Mouse (Mus musculus): Measurements from ENCODE around the gene Grifin. TPM values are rescaled to one million over a fixed set of nuclear protein-coding genes. Genes with fewer than 3 reads are reported as not detected.

Gene Grifin
- polyA plus RNA-seq, 1 experiment from 2014 or later = not detected

- Histone ChIP-seq H3K4me3 (ENCODE audit: low read length) (no peak overlapping the region), H3K36me3 (ENCODE audit: control insufficient read depth, insufficient read depth, low read length) (no peaks in the 10 kb centered on the region), H3K9me3 (ENCODE audit: control insufficient read depth, low read length) (no peaks in the 10 kb centered on the region), H3K27me3 (ENCODE audit: control insufficient read depth, insufficient read depth, low read depth, low read length) (no peaks in the 10 kb centered on the region; the same call in 1 of the 2 replicates), H3K4me1 (replicated peaks; ENCODE audit: control insufficient read depth, insufficient read depth, low read length) (peaks cover 10% of the 10 kb centered on the region), H3K27ac (ENCODE audit: low read length) (peak overlapping the region; percentile 64), H3K4me2 (ENCODE audit: low read depth, low read length) (no peak overlapping the region), H3K9ac (ENCODE audit: low read length) (no peak overlapping the region)
- WGBS = 27% methylated on average over 18 of the region's 18 CpGs
- ATAC-seq (ENCODE audit: low read depth) = peak; percentile 73
Measured at GRCm38 (mm10) chr5:140596927-140597588, 32.2 kb upstream of the Grifin start.

- Histone ChIP-seq H3K4me3 (ENCODE audit: low read length) (no peak overlapping the region), H3K36me3 (ENCODE audit: control insufficient read depth, insufficient read depth, low read length) (no peaks in the 10 kb centered on the region), H3K4me2 (ENCODE audit: low read depth, low read length) (no peak overlapping the region), H3K9ac (ENCODE audit: low read length) (no peak overlapping the region), H3K4me1 (replicated peaks; ENCODE audit: control insufficient read depth, insufficient read depth, low read length) (peaks cover 10% of the 10 kb centered on the region), H3K27ac (ENCODE audit: low read length) (peak overlapping the region; percentile 62), H3K9me3 (ENCODE audit: control insufficient read depth, low read length) (no peaks in the 10 kb centered on the region), H3K27me3 (ENCODE audit: control insufficient read depth, insufficient read depth, low read depth, low read length) (no peaks in the 10 kb centered on the region)
- 38% methylated on average over 3 of the region's 3 CpGs for WGBS
- ATAC-seq (ENCODE audit: low read depth) = peak; percentile 16; the same call in 1 of the 2 replicates
Measured at GRCm38 (mm10) chr5:140596426-140596825, 31.6 kb upstream of the Grifin start.

- Histone ChIP-seq H3K9me3 (ENCODE audit: control insufficient read depth, low read length) (no peaks in the 10 kb centered on the region), H3K4me2 (ENCODE audit: low read depth, low read length) (no peak overlapping the region), H3K4me3 (ENCODE audit: low read length) (no peak overlapping the region), H3K9ac (ENCODE audit: low read length) (no peak overlapping the region), H3K36me3 (ENCODE audit: control insufficient read depth, insufficient read depth, low read length) (no peaks in the 10 kb centered on the region), H3K4me1 (replicated peaks; ENCODE audit: control insufficient read depth, insufficient read depth, low read length) (peaks cover 10% of the 10 kb centered on the region), H3K27me3 (ENCODE audit: control insufficient read depth, insufficient read depth, low read depth, low read length) (no peaks in the 10 kb centered on the region), H3K27ac (ENCODE audit: low read length) (no peak overlapping the region)
- ATAC-seq (ENCODE audit: low read depth) = no peak
- WGBS = 67% methylated on average over 5 of the region's 5 CpGs
Measured at GRCm38 (mm10) chr5:140594846-140595245, 30.0 kb upstream of the Grifin start.

GRCm38 (mm10) chr5:140589082-140589774 lies 24.4 kb upstream of the Grifin start:
- H3K36me3 ChIP-seq (ENCODE audit: control insufficient read depth, insufficient read depth, low read length) = no peaks in the 10 kb centered on the region
- no peaks in the 10 kb centered on the region for H3K27me3 ChIP-seq (ENCODE audit: control insufficient read depth, insufficient read depth, low read depth, low read length)
- no peak overlapping the region for H3K27ac ChIP-seq (ENCODE audit: low read length)
- H3K4me3 ChIP-seq (ENCODE audit: low read length) = no peak overlapping the region
- ATAC-seq (ENCODE audit: low read depth) = no peak
- no peak overlapping the region for H3K9ac ChIP-seq (ENCODE audit: low read length)
- H3K4me1 ChIP-seq (replicated peaks; ENCODE audit: control insufficient read depth, insufficient read depth, low read length) = no peaks in the 10 kb centered on the region
- no peak overlapping the region for H3K4me2 ChIP-seq (ENCODE audit: low read depth, low read length)
- no peaks in the 10 kb centered on the region for H3K9me3 ChIP-seq (ENCODE audit: control insufficient read depth, low read length)
- WGBS = 80% methylated on average over 16 of the region's 16 CpGs

GRCm38 (mm10) chr5:140583732-140584368 lies 19.0 kb upstream of the Grifin start:
- Histone ChIP-seq H3K9ac (ENCODE audit: low read length) (no peak overlapping the region), H3K9me3 (ENCODE audit: control insufficient read depth, low read length) (no peaks in the 10 kb centered on the region), H3K27ac (ENCODE audit: low read length) (no peak overlapping the region), H3K4me2 (ENCODE audit: low read depth, low read length) (no peak overlapping the region), H3K4me1 (replicated peaks; ENCODE audit: control insufficient read depth, insufficient read depth, low read length) (peaks cover 3% of the 10 kb centered on the region; the same call in 1 of the 2 replicates), H3K36me3 (ENCODE audit: control insufficient read depth, insufficient read depth, low read length) (no peaks in the 10 kb centered on the region), H3K4me3 (ENCODE audit: low read length) (no peak overlapping the region), H3K27me3 (ENCODE audit: control insufficient read depth, insufficient read depth, low read depth, low read length) (no peaks in the 10 kb centered on the region)
- 39% methylated on average over 6 of the region's 6 CpGs for WGBS
- ATAC-seq (ENCODE audit: low read depth) = no peak

GRCm38 (mm10) chr5:140582995-140583731 lies 18.3 kb upstream of the Grifin start:
- H3K4me3 ChIP-seq (ENCODE audit: low read length) = no peak overlapping the region
- H3K9ac ChIP-seq (ENCODE audit: low read length) = no peak overlapping the region
- no peak overlapping the region for H3K4me2 ChIP-seq (ENCODE audit: low read depth, low read length)
- no peak overlapping the region for H3K27ac ChIP-seq (ENCODE audit: low read length)
- H3K36me3 ChIP-seq (ENCODE audit: control insufficient read depth, insufficient read depth, low read length) = no peaks in the 10 kb centered on the region
- no peaks in the 10 kb centered on the region for H3K27me3 ChIP-seq (ENCODE audit: control insufficient read depth, insufficient read depth, low read depth, low read length)
- peaks cover 3% of the 10 kb centered on the region; the same call in 1 of the 2 replicates for H3K4me1 ChIP-seq (replicated peaks; ENCODE audit: control insufficient read depth, insufficient read depth, low read length)
- no peaks in the 10 kb centered on the region for H3K9me3 ChIP-seq (ENCODE audit: control insufficient read depth, low read length)
- ATAC-seq (ENCODE audit: low read depth) = no peak
- 39% methylated on average over 7 of the region's 8 CpGs for WGBS

- 10% methylated on average over 5 of the region's 5 CpGs for WGBS
- peaks cover 3% of the 10 kb centered on the region; the same call in 1 of the 2 replicates for H3K4me1 ChIP-seq (replicated peaks; ENCODE audit: control insufficient read depth, insufficient read depth, low read length)
- H3K4me2 ChIP-seq (ENCODE audit: low read depth, low read length) = no peak overlapping the region
- no peaks in the 10 kb centered on the region for H3K36me3 ChIP-seq (ENCODE audit: control insufficient read depth, insufficient read depth, low read length)
- H3K27me3 ChIP-seq (ENCODE audit: control insufficient read depth, insufficient read depth, low read depth, low read length) = no peaks in the 10 kb centered on the region
- peak; percentile 78 for ATAC-seq (ENCODE audit: low read depth)
- H3K9ac ChIP-seq (ENCODE audit: low read length) = no peak overlapping the region
- H3K9me3 ChIP-seq (ENCODE audit: control insufficient read depth, low read length) = no peaks in the 10 kb centered on the region
- no peak overlapping the region for H3K4me3 ChIP-seq (ENCODE audit: low read length)
- no peak overlapping the region for H3K27ac ChIP-seq (ENCODE audit: low read length)
Measured at GRCm38 (mm10) chr5:140581569-140581968, 16.7 kb upstream of the Grifin start.

DNA sequence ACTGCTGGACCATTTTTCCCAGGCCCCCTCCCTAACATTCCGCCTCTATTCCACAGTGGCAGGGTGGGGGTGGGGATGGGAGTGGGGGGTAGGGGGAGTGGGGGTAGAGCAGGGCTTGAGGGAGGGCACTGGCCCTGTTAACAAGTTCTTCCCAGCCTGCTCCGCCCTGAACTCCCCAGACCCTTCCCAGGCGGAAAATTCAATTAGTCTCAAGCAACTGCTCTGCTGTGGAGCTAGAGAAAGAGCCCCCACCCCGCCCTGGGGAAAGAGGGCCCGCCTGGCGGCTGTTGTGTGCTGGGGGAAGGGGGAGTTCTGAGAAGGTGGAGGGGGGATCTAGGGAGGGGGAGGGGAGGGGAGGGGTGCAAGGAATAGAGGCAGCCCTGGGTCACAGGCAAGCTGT lies 14.9 kb upstream of the Grifin start:
- no peaks in the 10 kb centered on the region for H3K9me3 ChIP-seq (ENCODE audit: control insufficient read depth, low read length)
- no peak overlapping the region for H3K27ac ChIP-seq (ENCODE audit: low read length)
- no peaks in the 10 kb centered on the region for H3K27me3 ChIP-seq (ENCODE audit: control insufficient read depth, insufficient read depth, low read depth, low read length)
- no peak overlapping the region for H3K9ac ChIP-seq (ENCODE audit: low read length)
- WGBS = 26% methylated on average over 6 of the region's 6 CpGs
- H3K4me1 ChIP-seq (replicated peaks; ENCODE audit: control insufficient read depth, insufficient read depth, low read length) = peaks cover 3% of the 10 kb centered on the region; the same call in 1 of the 2 replicates
- no peak overlapping the region for H3K4me3 ChIP-seq (ENCODE audit: low read length)
- H3K4me2 ChIP-seq (ENCODE audit: low read depth, low read length) = no peak overlapping the region
- ATAC-seq (ENCODE audit: low read depth) = no peak
- H3K36me3 ChIP-seq (ENCODE audit: control insufficient read depth, insufficient read depth, low read length) = no peaks in the 10 kb centered on the region

- ATAC-seq (ENCODE audit: low read depth) = no peak
- Histone ChIP-seq H3K4me2 (ENCODE audit: low read depth, low read length) (no peak overlapping the region), H3K36me3 (ENCODE audit: control insufficient read depth, insufficient read depth, low read length) (no peaks in the 10 kb centered on the region), H3K4me1 (replicated peaks; ENCODE audit: control insufficient read depth, insufficient read depth, low read length) (peaks cover 3% of the 10 kb centered on the region; the same call in 1 of the 2 replicates), H3K4me3 (ENCODE audit: low read length) (no peak overlapping the region), H3K27me3 (ENCODE audit: control insufficient read depth, insufficient read depth, low read depth, low read length) (no peaks in the 10 kb centered on the region), H3K27ac (ENCODE audit: low read length) (no peak overlapping the region), H3K9me3 (ENCODE audit: control insufficient read depth, low read length) (no peaks in the 10 kb centered on the region), H3K9ac (ENCODE audit: low read length) (no peak overlapping the region)
- WGBS = 58% methylated on average over 9 of the region's 9 CpGs
Measured at GRCm38 (mm10) chr5:140579221-140579620, 14.3 kb upstream of the Grifin start.
